Mouse (Mus musculus): ENCODE data around the gene Atp5s.
A peak's percentile ranks its signal among the peaks of the same experiment; 100 is the strongest.

Gene Atp5s

DNA sequence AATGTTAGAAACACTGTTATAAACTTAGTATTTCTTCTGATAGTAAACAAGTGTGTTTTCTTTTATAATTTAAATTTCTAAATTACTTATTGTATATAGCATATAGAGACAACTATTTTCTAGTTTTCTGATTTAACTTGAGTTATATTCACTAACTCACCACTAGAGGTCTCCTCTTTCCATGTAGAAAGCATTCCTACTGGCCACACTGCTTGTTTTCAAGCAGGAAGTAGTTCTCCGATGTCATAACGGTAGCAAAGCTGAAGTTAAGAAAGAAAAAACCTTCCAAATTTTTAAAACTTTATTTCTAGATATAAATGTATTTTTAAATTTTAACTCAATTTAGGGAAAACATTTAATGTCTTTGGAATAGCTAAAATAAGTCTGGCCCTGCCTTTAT is 8.8 kb downstream of the Atp5s start:
- no peak for DNase-seq (ENCODE audit: low spot score)

DNA sequence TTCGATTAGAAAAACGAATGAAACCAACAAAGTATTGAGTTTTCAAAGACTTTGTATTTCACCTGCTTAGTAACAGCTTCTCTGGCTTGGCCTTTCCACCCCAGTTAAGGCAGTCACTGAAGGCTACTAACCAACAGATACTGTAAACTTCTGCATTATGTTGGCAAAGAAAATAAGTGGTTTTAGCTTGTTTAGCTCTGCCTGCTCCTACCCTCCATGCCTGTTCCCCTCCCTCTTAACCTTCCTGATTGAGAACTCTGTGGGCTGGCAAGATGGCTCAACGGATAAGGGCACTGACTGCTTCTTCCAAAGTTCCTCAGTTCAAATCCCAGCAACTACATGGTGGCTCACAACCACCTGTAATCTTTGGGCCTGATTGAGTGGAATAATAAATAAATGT is 9.2 kb downstream of the Atp5s start:
- DNase-seq (ENCODE audit: low spot score): no peak

DNA sequence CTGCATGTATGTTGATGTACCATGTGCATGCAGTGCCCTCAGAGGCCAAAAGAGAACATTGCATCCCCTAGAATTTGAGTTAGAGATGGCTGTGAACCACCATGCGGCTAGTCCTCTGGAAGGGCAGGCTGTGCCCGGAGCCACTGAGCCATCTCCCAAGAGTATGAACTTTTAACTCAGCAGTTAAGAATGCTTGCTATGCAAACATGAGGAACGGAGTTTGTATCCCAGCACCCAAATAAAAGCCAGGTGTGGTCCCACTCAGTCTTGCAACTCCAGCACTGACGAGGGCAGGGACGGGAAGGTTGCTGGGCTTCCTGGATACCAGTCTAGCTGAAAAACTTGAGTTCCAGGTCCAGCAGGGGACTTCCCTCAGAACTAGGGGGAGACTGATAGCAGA is 17.2 kb downstream of the Atp5s start:
- no peak for DNase-seq (ENCODE audit: low spot score)

DNA sequence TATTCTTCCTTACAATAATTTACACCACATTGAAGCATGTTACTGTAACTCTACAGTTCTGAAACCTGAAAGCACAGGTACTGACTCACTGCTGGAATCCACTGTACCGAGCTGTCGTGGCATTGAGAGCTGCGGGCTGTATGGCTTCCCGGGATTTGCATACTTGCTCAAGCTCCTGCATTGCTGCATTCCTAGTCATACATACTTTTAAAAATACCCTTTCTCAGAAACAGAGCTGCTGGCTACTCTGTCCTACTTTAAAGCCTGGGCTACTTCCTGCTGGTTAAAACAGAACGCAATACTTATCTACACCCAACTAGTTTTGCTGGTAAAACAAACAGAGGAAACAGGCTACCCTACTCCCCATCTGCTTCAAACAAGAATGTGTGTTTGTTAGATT is 19.4 kb downstream of the Atp5s start:
- no peak for DNase-seq (ENCODE audit: low spot score)

DNA sequence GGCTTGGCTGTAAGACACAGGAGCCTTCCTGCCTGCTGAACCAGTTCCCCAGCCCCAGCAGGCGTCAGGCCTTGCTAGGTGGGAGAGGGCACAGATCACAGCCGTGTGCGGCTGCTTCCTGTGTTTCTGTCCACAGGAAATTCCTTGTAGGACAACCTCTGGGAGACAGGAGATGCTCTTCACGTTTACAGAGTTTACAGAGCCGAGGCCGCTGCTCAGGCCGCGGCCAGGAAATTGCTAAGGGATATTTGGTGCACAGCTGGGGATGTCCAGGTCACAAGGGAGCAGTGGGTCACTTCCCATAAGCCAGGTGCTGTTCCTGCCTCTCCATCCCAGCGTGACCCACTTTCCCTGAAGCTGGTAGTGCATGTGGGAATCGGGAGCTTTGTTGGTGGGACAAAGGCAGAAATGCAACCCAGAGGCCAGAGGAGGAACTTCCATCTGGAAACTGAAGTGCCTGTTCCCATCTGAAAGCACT is 27.2 kb downstream of the Atp5s start:
- DNase-seq (ENCODE audit: low spot score): peak; percentile 53

DNA sequence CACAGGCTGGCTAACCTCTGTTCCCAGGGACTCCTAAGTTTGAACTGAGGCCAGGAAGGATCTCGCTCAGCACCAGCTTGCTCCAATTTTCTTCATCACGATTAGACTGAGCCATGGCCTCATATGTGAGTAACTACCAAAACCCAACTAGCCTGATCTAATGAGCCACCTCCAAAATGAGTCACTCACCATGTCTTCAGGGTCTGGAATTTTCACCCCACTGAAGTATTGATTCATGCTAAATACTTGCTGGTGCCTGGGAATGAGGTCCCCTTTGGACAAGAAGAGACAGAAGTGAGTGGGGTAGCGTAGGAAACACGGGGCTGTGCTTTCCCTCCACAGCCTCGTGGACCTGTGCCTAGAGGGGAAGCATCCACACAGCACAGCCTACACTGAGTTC is 29.2 kb downstream of the Atp5s start:
- DNase-seq (ENCODE audit: low spot score): no peak

DNA sequence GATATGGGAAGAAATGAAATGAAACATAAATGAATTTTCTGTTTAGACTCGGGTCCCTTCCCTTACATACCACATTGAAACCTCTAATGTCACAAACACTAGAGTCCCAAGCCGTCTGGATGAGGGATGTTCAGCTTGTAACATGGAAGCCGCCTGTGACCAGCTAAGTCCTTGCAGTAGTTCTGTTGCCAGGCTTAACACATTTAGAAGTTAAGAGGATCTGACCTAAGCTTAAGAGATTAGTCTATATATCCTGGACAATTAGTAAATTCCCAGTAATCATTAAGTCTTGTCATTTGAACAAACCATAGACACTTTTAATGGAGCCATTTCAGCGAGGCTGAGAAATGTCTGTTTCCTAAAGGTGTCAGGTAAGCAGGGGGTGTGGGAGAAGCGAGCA is 31.3 kb downstream of the Atp5s start:
- DNase-seq (ENCODE audit: low spot score): no peak

DNA sequence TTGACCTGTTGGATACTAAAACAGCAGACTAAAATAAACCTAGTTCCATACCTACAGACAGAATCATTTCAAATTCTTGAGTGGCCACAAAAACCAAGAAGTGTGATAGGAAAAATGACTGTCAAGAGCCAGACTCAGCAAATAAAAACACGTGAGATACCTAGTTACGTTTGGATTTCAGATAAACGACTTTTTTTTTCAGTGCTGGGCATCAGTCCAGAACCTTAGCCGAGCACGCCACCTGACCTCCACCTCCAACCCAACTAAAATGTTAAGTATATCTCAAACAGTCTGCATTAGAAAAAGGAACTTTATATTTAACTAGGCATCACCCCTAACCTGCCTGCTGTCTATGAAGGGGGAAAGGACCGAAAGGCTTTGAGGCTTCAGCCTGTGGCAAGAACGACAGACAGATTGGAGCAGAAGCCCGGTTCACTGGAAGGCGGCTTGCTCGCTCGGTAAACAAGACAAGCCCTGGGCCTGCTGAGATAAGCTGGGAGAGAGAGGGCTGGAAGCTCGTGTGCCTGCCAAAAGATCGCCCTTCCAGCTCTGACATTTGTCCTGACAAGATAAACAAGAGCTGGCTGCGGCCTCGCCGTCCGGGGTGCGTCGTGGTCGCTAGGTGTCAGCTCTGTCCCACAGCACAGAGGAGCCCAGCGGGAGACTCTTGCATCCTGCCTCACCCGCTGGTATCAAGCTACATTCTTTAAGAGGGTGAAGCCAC is 32.8 kb downstream of the Atp5s start:
- DNase-seq (ENCODE audit: low spot score): peak; percentile 90

DNA sequence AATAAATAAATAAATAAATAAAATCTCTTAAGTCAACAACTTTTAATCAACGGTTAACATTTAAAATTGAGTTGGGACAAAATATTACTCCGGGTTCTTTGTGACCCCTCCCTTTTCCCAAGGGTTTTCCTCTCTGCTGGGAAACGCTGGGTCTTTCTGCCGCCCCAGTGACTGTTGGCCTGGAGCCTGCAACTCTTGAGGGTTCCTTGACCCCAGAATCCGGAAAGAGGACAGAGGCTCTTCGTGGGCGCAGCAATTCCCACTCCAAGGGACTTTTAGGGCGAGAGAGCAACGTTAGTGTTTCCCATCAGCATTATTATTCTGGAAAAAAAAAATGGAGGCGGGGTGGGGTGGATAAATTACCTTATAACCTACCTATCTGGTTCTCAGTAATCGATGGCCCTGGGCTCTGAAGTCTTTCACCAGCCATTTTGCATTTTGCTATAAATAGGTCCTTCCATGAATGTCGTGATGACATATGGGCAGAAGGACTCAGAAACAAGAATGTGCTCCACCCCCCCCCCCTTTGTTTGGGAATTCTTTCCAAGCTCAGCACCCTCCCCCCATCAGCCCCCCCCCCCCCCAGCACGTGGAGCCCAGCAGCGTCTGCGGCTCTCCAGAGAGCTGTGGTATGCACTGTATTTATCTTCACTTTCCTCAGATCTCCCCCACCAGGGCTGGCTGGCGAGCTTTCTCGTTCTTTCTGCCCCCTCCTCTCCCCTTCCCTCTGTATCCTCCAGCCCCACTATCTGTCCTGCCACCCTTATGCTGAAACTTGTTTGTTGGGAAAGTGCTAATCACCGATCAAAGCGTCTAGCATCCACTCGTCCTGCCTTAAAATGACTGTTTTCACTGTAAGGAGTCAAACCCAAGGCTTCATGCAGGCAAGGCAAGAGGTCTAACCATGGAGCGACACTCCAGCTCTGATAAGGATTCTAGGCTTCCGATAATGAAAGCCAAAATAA is 33.8 kb downstream of the Atp5s start:
- peak; percentile 72 for DNase-seq (ENCODE audit: low spot score)

DNA sequence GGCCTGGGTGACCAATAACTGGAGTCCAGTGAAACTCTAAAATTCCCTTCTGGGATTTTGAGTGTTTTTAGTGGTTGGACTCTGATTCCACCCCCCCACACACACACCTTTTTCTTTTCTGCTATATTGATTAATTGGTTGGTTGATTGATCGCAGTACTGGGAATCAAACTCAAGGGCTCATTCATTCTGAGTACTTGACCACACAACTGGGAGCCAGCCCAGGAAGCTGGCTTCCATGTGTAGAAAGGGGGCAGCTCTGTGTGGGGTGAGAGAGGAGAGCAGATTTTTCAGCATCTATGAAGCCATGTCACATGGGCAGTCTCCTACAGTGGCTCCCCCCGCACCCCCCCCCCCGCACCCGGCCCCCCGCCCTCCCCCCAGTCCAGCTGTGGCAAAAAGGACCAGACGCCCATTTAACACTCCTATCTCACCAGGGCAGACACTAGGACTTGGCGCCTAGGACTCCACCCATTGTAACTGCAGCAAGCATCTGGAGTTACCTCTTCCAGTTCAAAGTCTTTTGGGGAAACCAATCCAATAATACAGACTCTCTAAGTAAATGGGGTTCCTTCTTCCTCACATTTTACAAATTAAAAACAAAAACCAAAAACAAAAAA is 34.6 kb downstream of the Atp5s start:
- DNase-seq (ENCODE audit: low spot score): peak; percentile 36

DNA sequence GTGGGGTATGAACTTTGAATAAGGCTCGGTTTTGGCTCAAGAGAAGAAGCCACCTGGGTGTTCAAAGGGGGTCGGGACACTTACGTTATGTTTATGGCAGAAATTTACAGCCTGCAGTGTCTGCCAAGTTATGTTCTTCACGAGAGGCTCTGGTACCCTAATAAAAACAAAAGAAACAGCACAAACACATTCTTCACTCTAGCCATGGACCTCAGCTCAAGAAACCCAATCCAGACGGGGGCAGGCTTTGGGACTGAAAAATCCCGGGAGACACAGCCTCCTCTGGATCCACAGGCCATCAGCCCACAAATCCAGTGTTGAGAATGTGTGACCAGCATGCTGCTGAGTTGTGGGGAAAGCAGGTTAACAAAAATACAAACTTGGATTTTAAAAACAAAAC is 35.3 kb downstream of the Atp5s start:
- no peak for DNase-seq (ENCODE audit: low spot score)

DNA sequence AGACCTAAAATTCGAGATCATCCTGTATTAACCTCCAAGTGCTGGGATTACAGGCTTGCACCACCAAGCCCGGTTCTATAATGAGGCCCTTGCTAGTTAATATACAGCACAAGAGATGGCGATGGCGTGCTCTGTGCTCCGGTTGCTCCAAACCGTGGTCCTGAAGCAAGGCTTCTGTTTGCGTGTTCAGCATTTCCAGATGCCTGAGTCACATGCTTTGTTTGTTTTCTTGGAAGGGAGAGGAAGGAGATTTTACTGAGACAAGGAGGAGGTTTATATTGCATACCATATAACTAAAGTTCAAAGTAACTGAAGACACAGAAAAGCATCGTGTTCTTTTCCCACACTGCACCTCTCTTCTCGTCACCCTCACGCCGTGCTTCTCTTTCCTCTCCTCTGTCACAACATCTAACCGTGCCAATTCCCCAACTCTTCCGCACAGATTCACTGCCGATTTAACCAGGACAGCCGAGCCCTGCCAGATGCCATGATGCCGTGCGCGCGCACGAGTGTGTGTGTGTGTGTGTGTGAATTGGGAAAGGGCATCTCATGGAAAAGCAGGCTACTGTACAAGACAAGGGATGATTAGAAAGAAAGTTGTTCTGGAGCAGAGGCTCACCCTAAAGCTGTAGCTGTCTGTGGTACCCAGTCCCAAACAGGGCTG is 36.1 kb downstream of the Atp5s start:
- no peak for DNase-seq (ENCODE audit: low spot score)

DNA sequence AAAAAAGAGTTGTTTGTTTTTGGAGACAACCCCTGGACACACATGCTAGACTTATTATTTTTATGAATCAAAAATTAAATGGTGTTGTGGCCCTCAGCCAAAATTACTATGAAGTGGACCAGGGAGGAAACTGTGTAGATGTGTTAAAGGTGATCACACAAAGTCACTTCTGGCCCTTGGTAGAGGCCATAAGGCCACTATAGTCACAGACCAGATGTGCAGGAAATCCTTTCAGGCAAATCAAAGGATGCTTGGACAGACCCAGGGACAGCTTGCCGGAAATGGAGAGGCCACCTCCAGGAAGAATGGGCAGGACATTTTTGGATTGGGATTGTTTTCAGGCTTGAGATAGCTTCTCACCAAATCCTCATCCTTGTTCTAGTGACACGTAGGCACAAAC is 36.9 kb downstream of the Atp5s start:
- DNase-seq (ENCODE audit: low spot score): no peak

DNA sequence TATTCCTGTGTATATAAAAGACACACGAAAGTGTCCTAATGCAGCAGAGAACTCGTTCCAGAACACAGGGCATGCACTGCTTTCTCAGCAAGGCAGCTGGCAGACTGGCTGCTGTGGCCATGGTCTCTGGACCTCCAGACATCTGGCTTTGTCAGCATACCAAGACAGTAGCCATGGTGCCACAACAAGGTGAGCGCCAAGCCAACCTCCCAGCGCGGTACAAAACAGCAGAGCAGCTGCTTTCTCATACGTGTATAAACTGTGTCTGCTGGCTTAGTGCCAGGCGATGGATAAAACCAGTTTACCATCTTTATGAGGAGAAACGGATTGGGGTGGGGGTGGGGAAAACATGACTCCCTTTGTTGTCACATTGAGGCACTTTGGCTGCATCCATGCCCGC is 40.8 kb downstream of the Atp5s start:
- DNase-seq (ENCODE audit: low spot score): no peak

DNA sequence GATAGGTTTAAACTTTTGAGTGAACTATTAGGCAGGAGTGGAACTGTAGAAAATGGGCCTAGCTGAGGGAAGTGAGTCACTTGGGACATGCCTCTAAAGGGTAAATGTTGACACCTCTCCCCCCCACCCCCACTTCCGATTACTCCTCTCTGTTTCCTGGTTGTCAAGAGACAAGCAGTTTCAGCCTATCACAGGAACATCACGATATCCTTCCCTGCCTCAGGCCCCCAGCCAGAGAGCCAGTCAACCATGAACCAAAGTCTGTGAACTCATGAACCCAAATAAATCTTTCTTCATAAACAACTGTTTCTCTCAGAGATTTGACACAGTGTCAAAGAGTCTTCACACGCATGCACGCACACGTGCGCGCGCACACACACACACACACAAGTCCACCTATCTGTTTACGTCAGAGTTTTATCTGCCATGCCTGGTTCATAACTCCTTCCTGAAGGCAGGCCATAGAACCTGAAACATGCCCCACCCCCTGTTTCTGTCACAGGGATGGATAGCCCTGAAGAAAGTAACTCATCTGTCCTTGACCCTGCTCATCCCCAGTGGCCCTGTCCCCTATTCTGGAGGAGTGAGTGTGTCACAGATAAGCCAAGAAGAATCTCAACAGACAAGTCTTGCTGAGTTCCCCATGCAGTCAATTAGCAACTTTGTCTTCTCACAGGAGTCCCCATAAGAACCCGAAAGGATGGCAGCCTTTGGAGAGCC is 41.6 kb downstream of the Atp5s start:
- DNase-seq (ENCODE audit: low spot score): no peak

DNA sequence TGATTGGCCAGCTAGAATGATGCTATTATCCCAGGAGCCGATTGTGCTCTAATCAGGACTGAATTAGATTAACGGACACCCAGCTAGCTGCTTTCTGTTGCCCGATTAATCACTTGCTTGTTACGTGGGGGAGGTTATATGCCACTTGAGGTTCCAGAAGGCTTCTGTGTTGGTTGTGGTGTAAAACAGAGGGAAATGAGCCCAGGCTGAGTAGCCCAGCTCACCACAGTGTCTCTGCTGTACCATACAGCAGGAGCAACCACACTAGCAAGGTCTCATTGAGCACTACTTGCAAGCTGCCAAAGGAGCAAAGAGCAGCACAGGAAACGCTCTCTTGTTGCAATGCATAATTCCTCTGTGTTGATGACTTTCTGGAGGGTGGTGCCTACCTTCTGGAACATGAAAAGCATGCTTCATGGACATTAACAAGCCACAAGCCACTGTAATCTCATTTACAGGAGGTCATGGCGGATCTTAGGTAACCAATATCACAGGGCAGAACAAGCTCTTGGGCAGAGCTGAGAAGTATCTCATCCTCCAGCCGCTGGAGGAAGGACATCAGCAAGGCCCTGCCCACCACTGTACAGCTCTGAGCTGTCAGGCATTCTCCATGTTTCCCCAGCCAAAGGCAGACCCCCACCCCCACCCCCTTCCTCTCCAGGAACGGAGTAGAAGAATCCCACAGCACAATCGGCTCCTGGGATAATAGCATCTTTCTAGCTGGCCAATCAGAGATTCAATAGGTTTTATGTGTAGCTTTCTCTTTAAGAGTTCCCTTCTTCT is 42.9 kb downstream of the Atp5s start:
- no peak for DNase-seq (ENCODE audit: low spot score)

DNA sequence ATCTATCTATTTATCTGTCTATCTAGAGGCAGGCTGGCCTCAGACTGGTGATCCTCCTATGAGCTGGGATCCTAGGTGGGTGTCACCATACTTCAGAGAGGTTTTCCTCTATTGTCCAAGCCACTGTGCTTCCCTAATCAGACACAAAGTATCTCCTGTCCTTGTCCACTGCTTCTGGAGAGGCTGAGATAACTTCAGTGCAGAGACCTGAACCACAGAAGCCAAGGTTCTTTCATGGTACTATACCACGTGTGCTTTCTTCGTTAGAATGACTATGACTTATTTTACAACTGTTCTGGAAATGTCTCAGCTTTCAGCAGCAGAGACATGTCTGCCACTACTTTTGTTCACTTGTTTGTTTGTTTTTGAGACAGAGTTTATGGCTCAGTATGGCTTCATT is 44.1 kb downstream of the Atp5s start:
- DNase-seq (ENCODE audit: low spot score): no peak

DNA sequence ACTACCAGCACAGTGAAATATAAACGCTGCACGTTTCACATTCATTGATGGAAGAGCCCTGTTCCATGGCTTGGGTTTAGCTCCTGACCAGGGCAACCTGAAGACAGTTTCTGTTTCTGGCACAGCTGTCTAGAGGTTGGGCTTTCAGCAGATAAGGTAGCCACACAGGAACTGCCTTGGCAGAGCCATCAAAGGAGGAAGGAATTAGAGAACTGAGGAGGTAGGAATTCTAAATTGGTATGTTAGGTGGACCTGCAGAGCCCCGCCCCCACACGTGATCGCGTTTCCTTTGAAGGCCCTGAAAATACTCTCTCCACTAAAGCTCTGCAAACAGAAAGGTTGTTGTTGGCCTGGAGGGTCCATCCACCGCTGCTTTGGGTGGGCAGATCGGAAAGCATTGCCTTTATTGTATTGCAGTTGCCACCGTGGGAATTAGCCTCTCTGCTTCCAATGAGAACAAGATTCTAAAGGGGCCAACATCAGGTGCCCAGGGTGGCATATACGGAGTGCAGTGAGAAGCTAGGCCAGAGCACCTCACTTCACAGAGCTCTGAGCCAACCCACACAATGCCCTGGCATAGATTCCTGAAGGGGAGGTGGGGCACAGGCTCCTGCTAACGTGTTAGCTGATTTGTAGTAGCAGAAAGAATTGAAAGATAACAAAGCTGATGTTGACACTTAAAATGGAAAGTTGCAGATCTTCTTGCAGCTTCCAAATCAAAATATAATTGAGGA is 52.0 kb downstream of the Atp5s start:
- no peak for DNase-seq (ENCODE audit: low spot score)

DNA sequence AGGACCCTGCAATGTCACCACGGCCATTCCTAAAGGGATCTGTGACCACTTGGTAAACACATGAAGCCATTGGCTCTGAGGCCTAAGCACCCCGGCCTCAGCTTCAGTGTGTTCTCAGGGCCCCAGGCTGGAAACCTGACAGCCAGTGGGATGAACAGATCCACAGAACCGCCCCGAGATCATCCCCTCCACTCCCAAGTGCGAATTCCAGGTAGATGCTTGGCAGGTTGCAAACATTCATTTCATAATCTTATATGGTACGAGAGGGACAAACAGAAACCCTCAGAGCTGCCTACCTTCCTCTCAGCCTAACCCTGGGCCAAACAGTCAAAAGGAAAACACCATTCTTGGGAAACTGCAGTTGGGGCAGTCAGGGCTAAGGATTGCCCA is 52.6 kb downstream of the Atp5s start:
- no peak for DNase-seq (ENCODE audit: low spot score)

DNA sequence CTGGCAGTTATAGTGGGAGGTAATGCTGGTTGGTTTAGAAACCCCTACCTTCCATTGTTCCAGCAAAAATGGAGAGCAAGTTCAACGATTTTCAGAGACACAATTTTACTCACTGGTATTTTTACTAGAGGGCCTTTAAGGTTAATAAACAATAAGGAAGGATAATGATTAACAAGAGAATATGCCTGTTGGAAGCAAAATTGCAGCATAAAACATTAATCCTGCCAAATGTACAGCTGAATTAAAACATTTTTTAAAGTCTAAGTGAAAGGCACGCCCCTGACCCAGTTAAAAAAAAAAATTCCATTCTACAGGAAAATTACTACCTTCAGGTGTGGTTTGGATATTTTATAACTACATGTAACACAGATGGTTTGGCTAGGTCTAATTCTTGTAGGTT is 53.2 kb downstream of the Atp5s start:
- no peak for DNase-seq (ENCODE audit: low spot score)

Measured in yolk sac, embryonic 10.5 days (tissue).